Mouse (Mus musculus): ENCODE data around the gene Ube2l3. TPM values are rescaled to one million over a fixed set of nuclear protein-coding genes. Genes with fewer than 3 reads are reported as not detected.

The Ube2l3 gene
- total and polyA plus RNA-seq, 2 experiments from 2014 or later: 127 to 330 TPM

DNA sequence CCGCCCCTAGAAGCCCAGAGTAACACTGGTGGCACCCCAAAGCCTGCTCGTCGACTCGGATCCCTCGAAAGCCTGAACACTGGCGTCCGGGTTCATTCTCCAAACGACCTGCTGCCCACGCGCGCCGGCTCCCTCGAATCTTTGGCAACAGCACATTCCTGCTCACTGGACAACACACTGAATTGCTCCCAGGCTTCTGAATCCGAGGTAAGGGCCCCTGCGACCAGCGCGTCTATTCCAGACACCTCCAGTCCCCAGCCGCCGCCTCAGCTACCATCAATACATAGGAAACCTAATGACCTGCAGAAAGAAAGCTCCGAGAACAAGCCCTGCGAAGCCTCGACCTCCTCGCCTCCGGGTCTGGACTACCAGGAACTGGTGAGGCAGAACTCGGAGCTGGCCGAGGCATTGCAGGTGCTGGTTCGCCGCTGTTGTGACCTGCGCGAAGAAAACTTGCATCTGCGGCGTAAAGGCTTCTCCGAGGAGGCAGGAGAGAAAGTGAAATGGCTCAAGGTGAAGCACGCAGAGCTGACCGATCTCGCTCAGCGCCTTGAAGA is 7.0 kb upstream of the Ube2l3 start:
- under 1% methylated on average over 37 of the region's 37 CpGs for WGBS

DNA sequence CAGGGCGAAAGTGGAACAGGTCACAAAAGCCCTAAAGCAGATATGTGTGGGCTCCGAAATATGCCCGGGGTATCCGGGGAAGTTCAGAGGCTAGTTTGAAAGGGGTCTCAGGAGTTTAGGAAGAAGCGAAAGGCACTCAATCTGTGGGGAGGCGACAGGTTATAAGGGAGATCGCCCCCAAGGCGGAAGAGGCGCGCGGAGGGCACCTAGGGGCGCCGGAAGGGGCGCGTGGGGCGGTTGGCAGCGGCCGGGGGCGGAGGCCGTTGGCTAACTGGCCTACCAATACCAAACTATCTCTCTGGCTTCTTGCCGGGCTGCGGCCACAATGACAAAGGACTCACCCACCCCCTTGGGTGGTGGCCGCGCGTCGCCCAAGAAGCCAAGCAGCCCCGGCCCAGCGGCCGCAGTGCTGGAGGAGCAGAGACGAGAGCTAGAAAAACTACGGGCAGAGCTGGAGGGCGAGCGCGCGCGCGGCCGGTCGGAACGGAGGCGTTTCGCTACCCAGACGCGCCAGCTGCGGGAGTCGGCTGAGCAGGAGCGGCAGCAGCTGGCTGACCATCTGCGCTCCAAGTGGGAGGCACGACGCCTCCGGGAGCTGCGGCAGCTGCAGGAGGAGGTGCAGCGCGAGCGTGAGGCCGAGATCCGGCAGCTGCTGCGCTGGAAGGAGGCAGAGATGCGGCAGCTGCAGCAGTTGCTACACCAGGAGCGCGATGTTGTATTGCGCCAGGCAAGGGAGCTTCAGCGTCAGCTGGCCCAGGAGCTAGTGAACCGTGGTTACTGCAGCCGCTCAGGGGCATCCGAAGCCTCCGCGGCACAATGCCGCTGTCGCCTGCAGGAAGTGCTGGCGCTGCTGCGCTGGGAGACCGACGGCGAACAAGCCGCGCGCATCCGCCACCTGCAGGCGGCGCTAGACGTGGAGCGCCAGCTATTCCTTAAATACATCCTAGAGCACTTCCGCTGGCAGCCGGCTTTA is 6.2 kb upstream of the Ube2l3 start, which contains the start of gene Rimbp3:
Gene Rimbp3, plus strand, starts transcription at position 215 of the 973 bp plus-strand sequence.
- H3K4me2 ChIP-seq (ENCODE audit: low read depth): peak within 1 kb of the TSS; percentile 97
- peak; percentile 90 for ATAC-seq
- H3K27me3 ChIP-seq (ENCODE audit: insufficient read depth, low read length): no peaks in the 10 kb centered on the region; the same call in 1 of the 2 replicates
- DNase-seq: peak; percentile 95
- peak; percentile 90 for TF ChIP-seq CTCF (IDR thresholded peaks at IDR 0.05; ENCODE audit: low read depth)
- H3K4me3 ChIP-seq (ENCODE audit: low read depth, low read length): peak within 1 kb of the TSS; percentile 70
- H3K36me3 ChIP-seq (ENCODE audit: insufficient read depth): no peaks in the 10 kb centered on the region
- H3K9ac ChIP-seq: peak within 1 kb of the TSS; percentile 78
- peak within 1 kb of the TSS; percentile 87 for H3K27ac ChIP-seq (ENCODE audit: low read depth, low read length)
- H3K4me1 ChIP-seq (ENCODE audit: insufficient read depth): 0 out of 2 replicates have a peak, but pooled peaks cover 6% of the 10 kb centered on the region
- H3K9me3 ChIP-seq (ENCODE audit: low read length): no peaks in the 10 kb centered on the region
- WGBS: 2% methylated on average over 85 of the region's 85 CpGs

More for the DNA sequence above, 7.0 kb upstream of the Ube2l3 start:
- H3K4me2 ChIP-seq (ENCODE audit: low read depth): peak overlapping the region; percentile 97
- H3K4me3 ChIP-seq (ENCODE audit: low read depth, low read length): peak overlapping the region; percentile 70
- no peaks in the 10 kb centered on the region for H3K36me3 ChIP-seq (ENCODE audit: insufficient read depth)
- H3K9me3 ChIP-seq (ENCODE audit: low read length): no peaks in the 10 kb centered on the region
- no peaks in the 10 kb centered on the region; the same call in 1 of the 2 replicates for H3K27me3 ChIP-seq (ENCODE audit: insufficient read depth, low read length)
- 0 out of 2 replicates have a peak, but pooled peaks cover 6% of the 10 kb centered on the region for H3K4me1 ChIP-seq (ENCODE audit: insufficient read depth)
- H3K27ac ChIP-seq (ENCODE audit: low read depth, low read length): peak overlapping the region; percentile 87
- peak; percentile 11 for ATAC-seq
- H3K9ac ChIP-seq: peak overlapping the region; percentile 78
- no peak for DNase-seq
- no peak for TF ChIP-seq CTCF (IDR thresholded peaks at IDR 0.05; ENCODE audit: low read depth)

DNA sequence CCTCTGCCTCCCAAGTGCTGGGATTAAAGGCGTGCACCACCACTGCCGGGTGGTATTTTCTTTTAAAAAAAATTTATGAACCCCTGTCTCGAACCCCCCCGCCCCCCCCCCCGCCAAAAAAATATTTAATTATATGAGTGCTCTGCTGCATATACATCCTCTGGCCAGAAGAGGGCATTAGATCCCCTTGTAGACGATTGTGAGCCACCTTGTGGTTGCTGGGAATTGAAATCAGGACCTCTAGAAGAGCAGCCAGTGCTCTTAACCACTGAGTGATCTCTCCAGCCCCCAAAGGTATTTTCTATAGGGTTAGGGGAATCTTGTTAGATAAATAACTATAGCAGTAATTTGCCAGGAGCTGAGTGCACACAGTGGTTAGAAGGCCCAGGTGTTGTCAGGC is 2.5 kb upstream of the Ube2l3 start:
- H3K9ac ChIP-seq: no peak overlapping the region
- H3K9me3 ChIP-seq (ENCODE audit: low read length): no peaks in the 10 kb centered on the region
- no peak overlapping the region for H3K4me3 ChIP-seq (ENCODE audit: low read depth, low read length)
- WGBS: 8% methylated on average over 6 of the region's 6 CpGs
- peak; percentile 76 for TF ChIP-seq CTCF (IDR thresholded peaks at IDR 0.05; ENCODE audit: low read depth)
- DNase-seq (peak; percentile 37), ATAC-seq (no peak)
- H3K36me3 ChIP-seq (ENCODE audit: insufficient read depth): no peaks in the 10 kb centered on the region
- peaks cover 5% of the 10 kb centered on the region; the same call in 1 of the 2 replicates for H3K4me1 ChIP-seq (ENCODE audit: insufficient read depth)
- no peaks in the 10 kb centered on the region for H3K27me3 ChIP-seq (ENCODE audit: insufficient read depth, low read length)
- no peak overlapping the region for H3K4me2 ChIP-seq (ENCODE audit: low read depth)
- H3K27ac ChIP-seq (ENCODE audit: low read depth, low read length): no peak overlapping the region

DNA sequence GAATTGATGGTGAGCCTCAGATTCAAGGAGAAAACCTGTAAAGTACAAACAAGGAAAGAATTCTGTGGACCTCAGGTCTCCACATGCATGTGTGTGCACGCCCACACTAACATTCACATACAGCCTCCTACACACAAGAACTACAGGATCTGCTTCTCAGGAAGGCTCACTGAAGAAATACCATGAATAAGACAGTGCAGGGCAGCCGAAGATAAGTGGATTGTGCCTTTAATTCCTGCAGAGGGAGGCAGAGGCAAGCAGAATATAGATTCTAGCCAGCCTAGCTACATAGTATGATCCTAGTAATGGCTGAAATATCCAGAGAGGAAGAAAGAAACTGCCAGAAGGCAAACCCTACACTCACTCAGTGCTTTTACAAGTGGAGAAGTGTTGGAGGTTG is 472 bp downstream of the Ube2l3 start:
- DNase-seq: peak; percentile 51
- 63% methylated on average over 2 of the region's 2 CpGs for WGBS
- no peak overlapping the region for H3K9ac ChIP-seq

DNA sequence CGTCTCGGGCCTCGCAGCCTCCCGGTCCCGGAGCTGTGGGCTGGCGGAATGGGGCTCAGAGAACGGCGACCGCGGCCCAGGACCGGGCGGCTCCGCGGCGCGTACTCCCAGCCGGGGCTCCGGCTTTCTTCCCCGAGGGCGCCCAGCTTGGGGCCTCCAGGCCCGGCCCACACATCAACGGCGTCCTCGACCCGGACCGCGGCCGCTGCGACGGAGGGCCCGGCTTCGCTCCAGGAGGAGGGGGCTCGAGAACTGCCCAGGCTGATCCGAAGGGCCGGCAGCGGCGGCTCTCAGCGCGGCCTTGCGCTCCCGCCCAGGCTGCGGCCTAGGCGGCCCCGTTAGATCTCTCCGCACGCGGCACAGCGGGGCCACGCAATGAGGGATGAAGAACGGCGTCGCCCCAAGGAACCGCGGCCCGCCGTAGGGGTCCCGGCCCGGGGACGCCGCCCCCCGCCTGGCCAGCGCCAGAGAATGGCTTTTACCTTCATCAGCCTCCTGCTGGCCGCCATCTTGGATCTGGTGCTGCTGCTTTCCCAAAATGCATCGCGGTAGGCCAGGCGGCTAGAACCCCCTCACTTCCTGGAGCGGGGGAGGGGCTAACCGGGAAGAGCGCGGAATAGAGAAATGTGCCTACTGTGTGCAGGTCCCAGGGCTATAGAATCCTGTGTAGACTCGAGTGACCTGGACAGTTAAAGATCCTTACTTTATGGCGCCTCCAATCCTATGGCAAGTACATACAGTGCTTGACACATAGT is 1.3 kb downstream of the Ube2l3 start:
- Histone ChIP-seq H3K9me3 (ENCODE audit: low read length) (no peaks in the 10 kb centered on the region), H3K4me2 (ENCODE audit: low read depth) (peak overlapping the region; percentile 71), H3K27me3 (ENCODE audit: insufficient read depth, low read length) (no peaks in the 10 kb centered on the region), H3K4me1 (ENCODE audit: insufficient read depth) (peaks cover 14% of the 10 kb centered on the region; the same call in 1 of the 2 replicates), H3K27ac (ENCODE audit: low read depth, low read length) (peak overlapping the region; percentile 77), H3K36me3 (ENCODE audit: insufficient read depth) (no peaks in the 10 kb centered on the region), H3K4me3 (ENCODE audit: low read depth, low read length) (peak overlapping the region; percentile 75), H3K9ac (peak overlapping the region; percentile 97)
- no peak; the same call in 1 of the 2 replicates for TF ChIP-seq CTCF (IDR thresholded peaks at IDR 0.05; ENCODE audit: low read depth)
- peak; percentile 89 for DNase-seq
- WGBS: 1% methylated on average over 61 of the region's 72 CpGs
- peak; percentile 91 for ATAC-seq

More for the DNA sequence above, 472 bp downstream of the Ube2l3 start:
- Histone ChIP-seq H3K27me3 (ENCODE audit: insufficient read depth, low read length) (no peaks in the 10 kb centered on the region), H3K4me1 (ENCODE audit: insufficient read depth) (peaks cover 14% of the 10 kb centered on the region; the same call in 1 of the 2 replicates), H3K4me2 (ENCODE audit: low read depth) (no peak overlapping the region), H3K36me3 (ENCODE audit: insufficient read depth) (no peaks in the 10 kb centered on the region), H3K27ac (ENCODE audit: low read depth, low read length) (no peak overlapping the region), H3K4me3 (ENCODE audit: low read depth, low read length) (no peak overlapping the region), H3K9me3 (ENCODE audit: low read length) (no peaks in the 10 kb centered on the region)
- ATAC-seq: peak; percentile 77
- TF ChIP-seq CTCF (IDR thresholded peaks at IDR 0.05; ENCODE audit: low read depth): peak; percentile 60
